Mouse (Mus musculus): ENCODE data around the gene Pth1r. TPM values are rescaled to one million over a fixed set of nuclear protein-coding genes. Genes with fewer than 3 reads are reported as not detected.

Pth1r gene
- polyA plus RNA-seq, 1 experiment: 20.4 TPM

GRCm38 (mm10) chr9:110750404-110751187, 3.7 kb upstream of the Pth1r start:
- no peak for DNase-seq (ENCODE audit: low spot score)

- DNase-seq (ENCODE audit: low spot score): no peak
Measured at GRCm38 (mm10) chr9:110748451-110748850, 1.5 kb upstream of the Pth1r start.

- DNase-seq (ENCODE audit: low spot score): no peak
Measured at GRCm38 (mm10) chr9:110746238-110746637, 707 bp downstream of the Pth1r start.

GRCm38 (mm10) chr9:110745752-110746151, 1.2 kb downstream of the Pth1r start:
- DNase-seq (ENCODE audit: low spot score): no peak

GRCm38 (mm10) chr9:110743456-110744323, 3.3 kb downstream of the Pth1r start:
- DNase-seq (ENCODE audit: low spot score): no peak

GRCm38 (mm10) chr9:110742951-110743455, 3.9 kb downstream of the Pth1r start:
- no peak for DNase-seq (ENCODE audit: low spot score)

GRCm38 (mm10) chr9:110742295-110742950, 4.5 kb downstream of the Pth1r start:
- no peak for DNase-seq (ENCODE audit: low spot score)

GRCm38 (mm10) chr9:110741711-110742294, 5.1 kb downstream of the Pth1r start, which contains the start of gene Myl3:
Myl3 (plus strand) TSS chr9:110741861.
- no peak for DNase-seq (ENCODE audit: low spot score)

GRCm38 (mm10) chr9:110739961-110740360, 7.0 kb downstream of the Pth1r start:
- no peak for DNase-seq (ENCODE audit: low spot score)

- DNase-seq (ENCODE audit: low spot score): no peak
Measured at GRCm38 (mm10) chr9:110738054-110738453, 8.9 kb downstream of the Pth1r start.

- DNase-seq (ENCODE audit: low spot score): no peak
Measured at GRCm38 (mm10) chr9:110736362-110736761, 10.6 kb downstream of the Pth1r start.

GRCm38 (mm10) chr9:110734154-110734553, 12.8 kb downstream of the Pth1r start:
- no peak for DNase-seq (ENCODE audit: low spot score)

GRCm38 (mm10) chr9:110733102-110733501, 13.8 kb downstream of the Pth1r start:
- no peak for DNase-seq (ENCODE audit: low spot score)

- DNase-seq (ENCODE audit: low spot score): peak; percentile 55
Measured at GRCm38 (mm10) chr9:110732623-110733022, 14.3 kb downstream of the Pth1r start.

- DNase-seq (ENCODE audit: low spot score): no peak
Measured at GRCm38 (mm10) chr9:110731859-110732258, 15.1 kb downstream of the Pth1r start.

GRCm38 (mm10) chr9:110729841-110730240, 17.1 kb downstream of the Pth1r start:
- no peak for DNase-seq (ENCODE audit: low spot score)

- no peak for DNase-seq (ENCODE audit: low spot score)
Measured at GRCm38 (mm10) chr9:110726867-110727266, 20.1 kb downstream of the Pth1r start.

- DNase-seq (ENCODE audit: low spot score): no peak
Measured at GRCm38 (mm10) chr9:110725721-110726135, 21.2 kb downstream of the Pth1r start.

GRCm38 (mm10) chr9:110722060-110722459, 24.9 kb downstream of the Pth1r start:
- DNase-seq (ENCODE audit: low spot score): no peak

- DNase-seq (ENCODE audit: low spot score): no peak
Measured at GRCm38 (mm10) chr9:110719977-110720376, 27.0 kb downstream of the Pth1r start.

GRCm38 (mm10) chr9:110718810-110719209, 28.1 kb downstream of the Pth1r start:
- DNase-seq (ENCODE audit: low spot score): no peak

- no peak for DNase-seq (ENCODE audit: low spot score)
Measured at GRCm38 (mm10) chr9:110718071-110718470, 28.9 kb downstream of the Pth1r start.

Measured in urinary bladder, adult 2 months (tissue).